Mouse (Mus musculus) liver, postnatal 0 days (tissue): ENCODE data around the gene Slk. TPM values are rescaled to one million over a fixed set of nuclear protein-coding genes. Genes with fewer than 3 reads are reported as not detected.

Source experiments
- ATAC-seq: fragments of 200-750 bp; cut with Nextera tagmentation; 2 replicates; pipeline ENCODE4 v1.8.0; 2017; ENCODE audit warnings: mild to moderate bottlenecking, moderate library complexity
- DNase-seq: peaks from one replicate; pipeline ENCODE4 v3.0.0-alpha.2; 2016
- H3K27ac ChIP-seq: fragments of 300-500 bp; sonication (generic); 2 replicates; pipeline ENCODE4 v1.5.1; 2014; ENCODE audit warnings: antibody characterized with exemption, moderate library complexity, mild to moderate bottlenecking, low read depth
- H3K27me3 ChIP-seq: fragments of 300-500 bp; sonication (generic); 2 replicates; pipeline ENCODE4 v1.6.1; 2014; ENCODE audit warnings: low read length, control low read depth, mixed read lengths; ENCODE audit not compliant: insufficient read depth
- H3K36me3 ChIP-seq: fragments of 300-500 bp; sonication (generic); replicated peaks from 2 replicates; pipeline ENCODE4 v1.6.1; 2014; ENCODE audit warnings: mild to moderate bottlenecking, control low read depth, low read length, moderate library complexity, mixed read lengths; ENCODE audit not compliant: insufficient read depth
- H3K4me1 ChIP-seq: fragments of 300-500 bp; sonication (generic); 2 replicates; pipeline ENCODE4 v1.6.1; 2014; ENCODE audit warnings: antibody characterized with exemption, mild to moderate bottlenecking, control low read depth; ENCODE audit not compliant: insufficient read depth
- H3K4me2 ChIP-seq: fragments of 300-500 bp; sonication (generic); 2 replicates; pipeline ENCODE4 v1.6.1; 2014; ENCODE audit warnings: low read depth, mild to moderate bottlenecking, low read length, moderate library complexity, mixed read lengths
- H3K4me3 ChIP-seq: fragments of 300-500 bp; sonication (generic); 2 replicates; pipeline ENCODE4 v1.5.1; 2014; ENCODE audit warnings: low read depth, low read length
- H3K9ac ChIP-seq: fragments of 300-500 bp; sonication (generic); replicated peaks from 2 replicates; pipeline ENCODE4 v1.6.1; 2014; ENCODE audit warnings: mild to moderate bottlenecking, moderate library complexity
- H3K9me3 ChIP-seq: fragments of 300-500 bp; sonication (generic); 2 replicates; pipeline ENCODE4 v1.6.1; 2016; ENCODE audit warnings: mild to moderate bottlenecking, control low read depth, low read length, mixed read lengths
- CTCF ChIP-seq: sonication (generic); IDR thresholded peaks from 2 replicates; pipeline ENCODE4 v1.5.1; 2016; ENCODE audit warnings: antibody characterized with exemption, low read depth
- EP300 ChIP-seq: IDR thresholded peaks from 2 replicates; pipeline ENCODE4 v1.6.1; 2016; ENCODE audit warnings: antibody characterized with exemption, low read depth, mild to moderate bottlenecking
- WGBS: fragments of 180-500 bp; shearing (Covaris S2); extraction: QIAGEN DNeasy Blood & Tissue Kit; methylation state at CpG from one replicate; pipeline ENCODE4 v1.1.7; 2014; ENCODE audit not compliant: insufficient replicate concordance; 5-methylcytosine and 5-hydroxymethylcytosine counted together
- polyA plus RNA-seq: library from polyadenylated mRNA; unstranded; fragments of >200 nt; fragmentation: Nextera tagmentation; extraction: Ambion mirVana; gene quantifications from 2 replicates; pipeline ENCODE4 v1.2.1, GENCODE M21; 2015

Slk gene
- polyA plus RNA-seq, 1 experiment from 2014 or later = 6.0 TPM

GRCm38 (mm10) chr19:47678675-47679074, 99.2 kb downstream of the Slk start:
- H3K9ac ChIP-seq = no peak overlapping the region
- WGBS = 79% methylated on average over 12 of the region's 12 CpGs
- H3K27ac ChIP-seq = no peak overlapping the region

GRCm38 (mm10) chr19:47689592-47689991, 110.1 kb downstream of the Slk start:
- Histone ChIP-seq H3K27me3 (no peaks in the 10 kb centered on the region), H3K27ac (no peak overlapping the region), H3K36me3 (no peaks in the 10 kb centered on the region), H3K4me1 (no peaks in the 10 kb centered on the region), H3K4me3 (no peak overlapping the region), H3K9ac (no peak overlapping the region), H3K4me2 (no peak overlapping the region), H3K9me3 (no peaks in the 10 kb centered on the region)
- TF ChIP-seq CTCF (no peak), EP300 (no peak)
- DNase-seq (no peak), ATAC-seq (no peak)
- 49% methylated on average over 7 of the region's 7 CpGs for WGBS

More at GRCm38 (mm10) chr19:47678675-47679074, 99.2 kb downstream of the Slk start:
- Histone ChIP-seq H3K4me2 (no peak overlapping the region), H3K27me3 (no peaks in the 10 kb centered on the region), H3K36me3 (no peaks in the 10 kb centered on the region), H3K4me1 (no peaks in the 10 kb centered on the region), H3K9me3 (no peaks in the 10 kb centered on the region), H3K4me3 (no peak overlapping the region)
- ATAC-seq (no peak), DNase-seq (no peak)
- TF ChIP-seq EP300 (no peak), CTCF (no peak)

- Histone ChIP-seq H3K27ac (no peak within 1 kb of the TSS), H3K4me2 (no peak within 1 kb of the TSS), H3K27me3 (no peaks in the 10 kb centered on the region), H3K9ac (no peak within 1 kb of the TSS), H3K4me3 (no peak within 1 kb of the TSS), H3K9me3 (no peaks in the 10 kb centered on the region), H3K36me3 (no peaks in the 10 kb centered on the region), H3K4me1 (no peaks in the 10 kb centered on the region)
- no peak for TF ChIP-seq CTCF
- no peak for TF ChIP-seq EP300
- DNase-seq = no peak
- 62% methylated on average over 6 of the region's 6 CpGs for WGBS
- no peak for ATAC-seq
These were observed 112.5 kb downstream of the Slk start, which contains the start of gene Col17a1 for GRCm38 (mm10) chr19:47691994-47692393. Gene Col17a1, minus strand, starts transcription at chr19:47692094.

Other genes with a start within 250 kb of the Slk start
- gene Sh3pxd2a, start 115.3 kb upstream of the Slk start, polyA plus RNA-seq = 0.82 and 0.95 TPM in 2 replicates
- gene Stn1, start 42.2 kb upstream of the Slk start, polyA plus RNA-seq = 4.4 and 5.4 TPM in 2 replicates
- 0.11 and 0.14 TPM in 2 replicates for gene Col17a1, start 112.4 kb downstream of the Slk start, polyA plus RNA-seq
- gene Sfr1, start 152.0 kb downstream of the Slk start, polyA plus RNA-seq = 69.3 and 69.6 TPM in 2 replicates